Mouse (Mus musculus) layer of hippocampus, postnatal 10 days (tissue): Measurements from ENCODE around the gene Fads3. TPM values are rescaled to one million over a fixed set of nuclear protein-coding genes. Genes with fewer than 3 reads are reported as not detected.

Experiments used
- DNase-seq, 2 experiments: peaks; one replicate each; pipeline ENCODE4 v3.0.0; 2021; ENCODE audit warnings: low spot score in 2 of 2
- long read RNA-seq: library from polyadenylated mRNA; stranded (forward); transcript quantifications from one replicate; pipeline ENCODE4 v2.0.0, GENCODE M21; 2023
- total RNA-seq, 2 experiments: library from RNA; stranded (reverse); gene quantifications; 2 replicates each; pipeline ENCODE4 v1.2.3; 2021

The Fads3 gene
- total RNA-seq = 10 to 100 TPM; 49.1 to 54.6 TPM
- long read RNA-seq, transcript Fads3-201 (12 exons, 3,687 nt) = major isoform, 36 of 45 reads
- long read RNA-seq, partial matches to known transcripts = 2 of 45 reads
- long read RNA-seq, other reads (novel, unspliced or antisense) = 7 of 45 reads

GRCm38 (mm10) chr19:10041388-10042148 lies at the start of gene Fads3:
TSS of gene Fads3 (plus strand) at chr19:10041569.
- DNase-seq = peak; percentile 70 to 79

GRCm38 (mm10) chr19:9992011-9992958 lies 49.1 kb upstream of the Fads3 start:
- no peak for DNase-seq

- peak; percentile 90 to 91 for DNase-seq
These were observed 48.2 kb upstream of the Fads3 start for GRCm38 (mm10) chr19:9993036-9993656.

- no peak for DNase-seq
These were observed 43.9 kb upstream of the Fads3 start for GRCm38 (mm10) chr19:9997204-9998062.

- no peak for DNase-seq
These were observed 43.3 kb upstream of the Fads3 start for GRCm38 (mm10) chr19:9998063-9998416.

GRCm38 (mm10) chr19:9998736-9999486 lies 42.5 kb upstream of the Fads3 start:
- DNase-seq = no peak

GRCm38 (mm10) chr19:10000330-10000729 lies 41.0 kb upstream of the Fads3 start:
- DNase-seq = peak in 1 of 2 experiments; percentile 52

- DNase-seq = no peak
These were observed 40.0 kb upstream of the Fads3 start, which contains the start of the genes Best1 and Rab3il1 for GRCm38 (mm10) chr19:10001206-10001969. TSS of gene Best1 (minus strand) at chr19:10001633. TSS of gene Rab3il1 (plus strand) at chr19:10001669.

GRCm38 (mm10) chr19:10003696-10004095 lies 37.7 kb upstream of the Fads3 start:
- DNase-seq = no peak

GRCm38 (mm10) chr19:10011408-10011807 lies 30.0 kb upstream of the Fads3 start:
- DNase-seq = no peak

- DNase-seq = no peak
These were observed 28.5 kb upstream of the Fads3 start for GRCm38 (mm10) chr19:10012827-10013278.

- no peak for DNase-seq
These were observed 28.0 kb upstream of the Fads3 start for GRCm38 (mm10) chr19:10013348-10013747.

- no peak for DNase-seq
These were observed 27.5 kb upstream of the Fads3 start for GRCm38 (mm10) chr19:10013913-10014312.

- DNase-seq = no peak
These were observed 26.5 kb upstream of the Fads3 start for GRCm38 (mm10) chr19:10014824-10015223.

GRCm38 (mm10) chr19:10015442-10015841 lies 25.9 kb upstream of the Fads3 start:
- no peak for DNase-seq

- DNase-seq = no peak
These were observed 25.2 kb upstream of the Fads3 start for GRCm38 (mm10) chr19:10016151-10016550.

GRCm38 (mm10) chr19:10017637-10018526 lies 23.5 kb upstream of the Fads3 start:
- DNase-seq = peak; percentile 80 to 88

GRCm38 (mm10) chr19:10018527-10018818 lies 22.9 kb upstream of the Fads3 start:
- no peak for DNase-seq
